Mouse (Mus musculus) midbrain, embryonic 11.5 days (tissue): ENCODE measurements at regions not wholly inside any gene's neighbourhood (a gene's known extent, or its start where the extent isn't known, plus 50 kb on each side); places are given as distances from the start of the nearest gene placed in this dataset.
A peak's percentile ranks its signal among the peaks of the same experiment; 100 is the strongest.
"Not testable (repeated sequence)": the region's sequence is repeated elsewhere in the genome, so short reads cannot be mapped to it uniquely, and the experiment has no call there.

Experiments used
- ATAC-seq: fragments of 200-750 bp; cut with Nextera tagmentation; 2 replicates; pipeline ENCODE4 v1.8.0; 2017; ENCODE audit warnings: moderate TSS enrichment, moderate library complexity; ENCODE audit not compliant: low FRiP score
- DNase-seq: peaks from one replicate; pipeline ENCODE4 v3.0.0; 2015; ENCODE audit warnings: low spot score; ENCODE audit errors: missing footprints
- H3K27ac ChIP-seq: fragments of 300-500 bp; sonication (generic); 2 replicates; pipeline ENCODE4 v1.5.1; 2014; ENCODE audit warnings: low read depth, low read length
- H3K27me3 ChIP-seq: fragments of 300-500 bp; sonication (generic); 2 replicates; pipeline ENCODE4 v1.6.1; 2014; ENCODE audit warnings: mild to moderate bottlenecking, low read length, moderate library complexity, mixed read lengths; ENCODE audit not compliant: control insufficient read depth, insufficient read depth
- H3K36me3 ChIP-seq: fragments of 300-500 bp; sonication (generic); 2 replicates; pipeline ENCODE4 v1.6.1; 2014; ENCODE audit warnings: mild to moderate bottlenecking, low read length, moderate library complexity, mixed read lengths; ENCODE audit not compliant: control insufficient read depth, insufficient read depth
- H3K4me1 ChIP-seq: fragments of 300-500 bp; sonication (generic); 2 replicates; pipeline ENCODE4 v1.6.1; 2014; ENCODE audit warnings: low read length; ENCODE audit not compliant: control insufficient read depth, insufficient read depth
- H3K4me2 ChIP-seq: fragments of 300-500 bp; sonication (generic); 2 replicates; pipeline ENCODE4 v1.6.1; 2014; ENCODE audit warnings: mild to moderate bottlenecking, moderate library complexity
- H3K4me3 ChIP-seq: fragments of 300-500 bp; sonication (generic); 2 replicates; pipeline ENCODE4 v1.5.1; 2014; ENCODE audit warnings: low read depth, low read length
- H3K9ac ChIP-seq: fragments of 300-500 bp; sonication (generic); 2 replicates; pipeline ENCODE4 v1.6.1; 2014; ENCODE audit warnings: low read length
- H3K9me3 ChIP-seq: fragments of 300-500 bp; sonication (generic); 2 replicates; pipeline ENCODE4 v1.6.1; 2016; ENCODE audit warnings: low read length; ENCODE audit not compliant: control insufficient read depth
- WGBS: fragments of 180-500 bp; shearing (Covaris S2); extraction: QIAGEN DNeasy Blood & Tissue Kit; methylation state at CpG from one replicate; pipeline ENCODE4 v1.1.7; 2014; 5-methylcytosine and 5-hydroxymethylcytosine counted together

GRCm38 (mm10) chr1:83970641-83971285 lies 393.2 kb downstream of the Pid1 start:
- H3K36me3 ChIP-seq, result no peaks in the 10 kb centered on the region
- H3K4me1 ChIP-seq, result no peaks in the 10 kb centered on the region; the same call in 1 of the 2 replicates
- 0 out of 2 replicates have a peak, but pooled peaks have one; percentile 35 for ATAC-seq
- no peak for DNase-seq
- WGBS, result 49% methylated on average over 8 of the region's 8 CpGs
- H3K9ac ChIP-seq, result no peak overlapping the region
- no peak overlapping the region for H3K27ac ChIP-seq
- H3K4me2 ChIP-seq, result no peak overlapping the region
- H3K9me3 ChIP-seq, result no peaks in the 10 kb centered on the region
- H3K27me3 ChIP-seq, result no peaks in the 10 kb centered on the region
- H3K4me3 ChIP-seq, result no peak overlapping the region

- H3K9me3 ChIP-seq, H3K27me3 ChIP-seq, DNase-seq, H3K36me3 ChIP-seq, H3K4me2 ChIP-seq, H3K4me1 ChIP-seq, ATAC-seq, H3K4me3 ChIP-seq, H3K27ac ChIP-seq, H3K9ac ChIP-seq: not testable (repeated sequence)
These were observed 399.3 kb downstream of the Pid1 start for GRCm38 (mm10) chr1:83964631-83965030.

- DNase-seq (no peak), ATAC-seq (no peak)
- 95% methylated on average over 2 of the region's 2 CpGs for WGBS
- Histone ChIP-seq H3K9ac (no peak overlapping the region), H3K36me3 (no peaks in the 10 kb centered on the region), H3K4me3 (no peak overlapping the region), H3K27me3 (no peaks in the 10 kb centered on the region), H3K4me2 (no peak overlapping the region), H3K4me1 (no peaks in the 10 kb centered on the region), H3K9me3 (no peaks in the 10 kb centered on the region), H3K27ac (no peak overlapping the region)
These were observed 402.2 kb downstream of the Pid1 start for GRCm38 (mm10) chr1:83961761-83962160.

- no peak overlapping the region for H3K9ac ChIP-seq
- H3K4me2 ChIP-seq, result no peak overlapping the region
- H3K4me1 ChIP-seq, result no peaks in the 10 kb centered on the region
- no peaks in the 10 kb centered on the region for H3K9me3 ChIP-seq
- DNase-seq (no peak), ATAC-seq (0 out of 2 replicates have a peak, but pooled peaks have one; percentile 14)
- no peaks in the 10 kb centered on the region for H3K36me3 ChIP-seq
- no peak overlapping the region for H3K27ac ChIP-seq
- H3K4me3 ChIP-seq, result no peak overlapping the region
- WGBS, result 78% methylated on average over 4 of the region's 4 CpGs
- no peaks in the 10 kb centered on the region for H3K27me3 ChIP-seq
These were observed 404.2 kb downstream of the Pid1 start for GRCm38 (mm10) chr1:83959756-83960155.

- no peak overlapping the region for H3K9ac ChIP-seq
- H3K27me3 ChIP-seq, result no peaks in the 10 kb centered on the region
- no peak overlapping the region for H3K4me3 ChIP-seq
- H3K36me3 ChIP-seq, result no peaks in the 10 kb centered on the region
- DNase-seq (no peak), ATAC-seq (no peak)
- H3K9me3 ChIP-seq, result no peaks in the 10 kb centered on the region
- H3K4me2 ChIP-seq, result no peak overlapping the region
- no peaks in the 10 kb centered on the region for H3K4me1 ChIP-seq
- no peak overlapping the region for H3K27ac ChIP-seq
- WGBS, result 79% methylated on average over 2 of the region's 2 CpGs
These were observed 441.1 kb downstream of the Pid1 start for GRCm38 (mm10) chr1:83922900-83923299.

- Histone ChIP-seq H3K4me3 (no peak overlapping the region), H3K4me1 (no peaks in the 10 kb centered on the region), H3K27me3 (no peaks in the 10 kb centered on the region), H3K4me2 (no peak overlapping the region), H3K9me3 (no peaks in the 10 kb centered on the region), H3K9ac (no peak overlapping the region), H3K36me3 (no peaks in the 10 kb centered on the region), H3K27ac (no peak overlapping the region)
- DNase-seq (no peak), ATAC-seq (no peak)
- WGBS, result 84% methylated on average over 5 of the region's 5 CpGs
These were observed 448.5 kb downstream of the Pid1 start for GRCm38 (mm10) chr1:83915454-83915853.

- WGBS, result 61% methylated on average over 3 of the region's 3 CpGs
- no peaks in the 10 kb centered on the region for H3K9me3 ChIP-seq
- no peaks in the 10 kb centered on the region for H3K27me3 ChIP-seq
- no peak overlapping the region for H3K27ac ChIP-seq
- no peak overlapping the region for H3K9ac ChIP-seq
- H3K36me3 ChIP-seq, result no peaks in the 10 kb centered on the region
- no peak overlapping the region for H3K4me2 ChIP-seq
- ATAC-seq, result no peak
- no peak overlapping the region for H3K4me3 ChIP-seq
- no peaks in the 10 kb centered on the region for H3K4me1 ChIP-seq
- DNase-seq, result no peak
These were observed 456.6 kb downstream of the Pid1 start for GRCm38 (mm10) chr1:83907347-83907746.

- ATAC-seq (no peak), DNase-seq (no peak)
- H3K9ac ChIP-seq, result no peak overlapping the region
- H3K27me3 ChIP-seq, result no peaks in the 10 kb centered on the region
- H3K36me3 ChIP-seq, result no peaks in the 10 kb centered on the region
- H3K27ac ChIP-seq, result no peak overlapping the region
- no peak overlapping the region for H3K4me3 ChIP-seq
- no peak overlapping the region for H3K4me2 ChIP-seq
- H3K4me1 ChIP-seq, result no peaks in the 10 kb centered on the region
- H3K9me3 ChIP-seq, result no peaks in the 10 kb centered on the region
These were observed 457.1 kb downstream of the Pid1 start for GRCm38 (mm10) chr1:83906906-83907305.

- H3K4me1 ChIP-seq, result no peaks in the 10 kb centered on the region
- ATAC-seq (no peak), DNase-seq (no peak)
- no peaks in the 10 kb centered on the region for H3K27me3 ChIP-seq
- H3K27ac ChIP-seq, result no peak overlapping the region
- WGBS, result 84% methylated on average over 4 of the region's 4 CpGs
- H3K36me3 ChIP-seq, result no peaks in the 10 kb centered on the region
- H3K4me2 ChIP-seq, result no peak overlapping the region
- H3K9me3 ChIP-seq, result no peaks in the 10 kb centered on the region
- no peak overlapping the region for H3K4me3 ChIP-seq
- no peak overlapping the region for H3K9ac ChIP-seq
These were observed 463.8 kb downstream of the Pid1 start for GRCm38 (mm10) chr1:83900135-83900534.
